Mouse (Mus musculus) heart, embryonic 15.5 days (tissue): ENCODE results near the gene Stat1. TPM values are rescaled to one million over a fixed set of nuclear protein-coding genes. Genes with fewer than 3 reads are reported as not detected.

ENCODE experiments used
- ATAC-seq: fragments of 200-750 bp; cut with Nextera tagmentation; replicated peaks from 2 replicates; pipeline ENCODE4 v1.8.0; 2017; ENCODE audit warnings: low read depth, moderate TSS enrichment; ENCODE audit not compliant: insufficient number of reproducible peaks, insufficient read depth, low FRiP score
- H3K27ac ChIP-seq: fragments of 300-500 bp; sonication (generic); 2 replicates; pipeline ENCODE4 v1.5.1; 2015; ENCODE audit warnings: mild to moderate bottlenecking, inconsistent platforms
- H3K27me3 ChIP-seq: fragments of 300-500 bp; sonication (generic); 2 replicates; pipeline ENCODE4 v1.6.1; 2015; ENCODE audit warnings: inconsistent platforms
- H3K36me3 ChIP-seq: fragments of 300-500 bp; sonication (generic); 2 replicates; pipeline ENCODE4 v1.6.1; 2015; ENCODE audit warnings: mild to moderate bottlenecking, inconsistent platforms
- H3K4me1 ChIP-seq: fragments of 300-500 bp; sonication (generic); replicated peaks from 2 replicates; pipeline ENCODE4 v1.6.1; 2015; ENCODE audit warnings: inconsistent platforms
- H3K4me2 ChIP-seq: fragments of 300-500 bp; sonication (generic); 2 replicates; pipeline ENCODE4 v1.6.1; 2015; ENCODE audit warnings: inconsistent platforms, mild to moderate bottlenecking, moderate library complexity
- H3K4me3 ChIP-seq: fragments of 300-500 bp; sonication (generic); 2 replicates; pipeline ENCODE4 v1.5.1; 2015; ENCODE audit warnings: mild to moderate bottlenecking, inconsistent platforms
- H3K9ac ChIP-seq: fragments of 300-500 bp; sonication (generic); 2 replicates; pipeline ENCODE4 v1.6.1; 2015; ENCODE audit warnings: mild to moderate bottlenecking, inconsistent platforms
- H3K9me3 ChIP-seq: fragments of 300-500 bp; sonication (generic); replicated peaks from 2 replicates; pipeline ENCODE4 v1.6.1; 2016; ENCODE audit warnings: inconsistent platforms
- WGBS: fragments of 180-500 bp; shearing (Covaris S2); methylation state at CpG from one replicate; pipeline ENCODE4 v1.1.7; 2015; ENCODE audit warnings: mixed read lengths; 5-methylcytosine and 5-hydroxymethylcytosine counted together
- polyA plus RNA-seq: library from polyadenylated mRNA; unstranded; fragments of >200 nt; fragmentation: Nextera tagmentation; extraction: Ambion mirVana; gene quantifications from 2 replicates; pipeline ENCODE4 v1.2.1, GENCODE M21; 2015

Gene Stat1
- polyA plus RNA-seq, 1 experiment from 2014 or later: 23.6 TPM

- Histone ChIP-seq H3K27ac (peak overlapping the region; percentile 80; the same call in 1 of the 2 replicates), H3K9ac (no peak overlapping the region), H3K36me3 (0 out of 2 replicates have a peak, but pooled peaks cover 6% of the 10 kb centered on the region), H3K4me1 (peaks cover 36% of the 10 kb centered on the region), H3K4me2 (no peak overlapping the region), H3K9me3 (no peaks in the 10 kb centered on the region), H3K4me3 (no peak overlapping the region), H3K27me3 (no peaks in the 10 kb centered on the region)
- no peak for ATAC-seq
- 60% methylated on average over 7 of the region's 7 CpGs for WGBS
These were observed 29.5 kb downstream of the Stat1 start for GRCm38 (mm10) chr1:52148696-52149095.

DNA sequence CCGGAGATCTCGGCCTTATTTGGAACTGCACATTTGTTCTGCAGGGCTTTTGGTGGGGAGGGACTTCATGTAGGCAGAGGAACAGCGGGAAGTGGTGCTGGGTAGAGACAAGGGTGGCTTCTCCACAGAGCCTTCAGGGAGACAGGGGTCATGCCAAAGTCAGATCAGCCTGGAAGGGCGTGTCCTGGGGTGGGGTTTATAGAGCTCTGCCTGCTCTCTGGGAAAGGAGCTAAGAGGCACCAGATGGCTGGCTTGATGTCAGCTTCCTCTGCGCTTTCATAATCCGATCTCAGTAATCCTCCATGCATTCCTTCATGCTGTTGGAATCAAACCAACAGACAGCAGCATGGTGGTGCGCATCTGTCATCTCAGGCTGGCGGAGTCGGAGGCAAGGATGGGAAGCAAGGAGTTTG is 30.7 kb downstream of the Stat1 start:
- peak; percentile 27; the same call in 1 of the 2 replicates for ATAC-seq

GRCm38 (mm10) chr1:52150676-52151075 is 31.4 kb downstream of the Stat1 start:
- peak; percentile 76 for ATAC-seq
- Histone ChIP-seq H3K4me3 (no peak overlapping the region), H3K27ac (peak overlapping the region; percentile 80), H3K9me3 (no peaks in the 10 kb centered on the region), H3K9ac (no peak overlapping the region), H3K4me2 (no peak overlapping the region), H3K36me3 (peaks cover 4% of the 10 kb centered on the region; the same call in 1 of the 2 replicates), H3K27me3 (no peaks in the 10 kb centered on the region), H3K4me1 (peaks cover 36% of the 10 kb centered on the region)
- 28% methylated on average over 11 of the region's 11 CpGs for whole genome bisulfite sequencing

More for the DNA sequence above, 30.7 kb downstream of the Stat1 start:
- Histone ChIP-seq H3K27ac (peak overlapping the region; percentile 80), H3K4me1 (peaks cover 36% of the 10 kb centered on the region), H3K4me2 (peak overlapping the region; percentile 21; the same call in 1 of the 2 replicates), H3K36me3 (no peaks in the 10 kb centered on the region), H3K4me3 (no peak overlapping the region), H3K27me3 (no peaks in the 10 kb centered on the region), H3K9me3 (no peaks in the 10 kb centered on the region), H3K9ac (no peak overlapping the region)
- WGBS: 42% methylated on average over 9 of the region's 9 CpGs

- Histone ChIP-seq H3K27me3 (no peaks in the 10 kb centered on the region), H3K4me3 (no peak overlapping the region), H3K36me3 (peaks cover 9% of the 10 kb centered on the region), H3K9ac (no peak overlapping the region), H3K4me2 (no peak overlapping the region), H3K27ac (peak overlapping the region; percentile 80), H3K4me1 (peaks cover 36% of the 10 kb centered on the region), H3K9me3 (no peaks in the 10 kb centered on the region)
- no peak for ATAC-seq
- WGBS: 94% methylated on average over 5 of the region's 5 CpGs
These were observed 31.9 kb downstream of the Stat1 start for GRCm38 (mm10) chr1:52151166-52151565.

DNA sequence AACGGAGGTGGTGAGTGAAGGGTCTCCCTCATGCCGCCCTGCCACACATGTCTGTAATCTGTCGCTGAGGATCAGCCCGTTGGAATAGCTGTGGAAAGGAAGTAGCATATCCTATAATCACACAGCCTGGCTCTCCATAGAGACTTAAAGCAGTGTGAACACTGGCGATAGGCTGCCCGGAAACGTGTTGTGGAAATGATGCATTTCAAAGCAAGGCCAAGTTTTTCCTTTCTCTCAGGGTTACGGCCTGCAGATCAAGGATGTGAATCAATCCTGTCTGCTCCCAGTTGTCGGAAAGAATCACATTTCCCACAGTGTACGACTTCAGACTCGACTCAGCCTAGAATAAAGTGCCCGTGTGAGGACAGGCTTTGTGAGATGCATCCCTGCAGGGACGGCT is 33.1 kb downstream of the Stat1 start:
- H3K4me1 ChIP-seq: peaks cover 36% of the 10 kb centered on the region
- WGBS: 56% methylated on average over 13 of the region's 13 CpGs
- no peaks in the 10 kb centered on the region for H3K27me3 ChIP-seq
- H3K27ac ChIP-seq: peak overlapping the region; percentile 60
- H3K9me3 ChIP-seq: no peaks in the 10 kb centered on the region
- ATAC-seq: peak; percentile 51; the same call in 1 of the 2 replicates
- H3K36me3 ChIP-seq: peaks cover 20% of the 10 kb centered on the region
- no peak overlapping the region for H3K4me3 ChIP-seq
- no peak overlapping the region for H3K4me2 ChIP-seq
- no peak overlapping the region for H3K9ac ChIP-seq

GRCm38 (mm10) chr1:52152936-52153335 is 33.7 kb downstream of the Stat1 start:
- ATAC-seq: no peak
- H3K4me3 ChIP-seq: no peak overlapping the region
- peaks cover 33% of the 10 kb centered on the region for H3K4me1 ChIP-seq
- H3K27ac ChIP-seq: peak overlapping the region; percentile 60
- peaks cover 25% of the 10 kb centered on the region for H3K36me3 ChIP-seq
- no peak overlapping the region for H3K9ac ChIP-seq
- H3K27me3 ChIP-seq: no peaks in the 10 kb centered on the region
- no peaks in the 10 kb centered on the region for H3K9me3 ChIP-seq
- no peak overlapping the region for H3K4me2 ChIP-seq
- WGBS: 35% methylated on average over 3 of the region's 3 CpGs

GRCm38 (mm10) chr1:52154890-52155289 is 35.6 kb downstream of the Stat1 start:
- Histone ChIP-seq H3K4me1 (peaks cover 19% of the 10 kb centered on the region), H3K4me2 (no peak overlapping the region), H3K36me3 (peaks cover 34% of the 10 kb centered on the region), H3K9me3 (no peaks in the 10 kb centered on the region), H3K27me3 (no peaks in the 10 kb centered on the region), H3K4me3 (no peak overlapping the region), H3K9ac (no peak overlapping the region), H3K27ac (no peak overlapping the region)
- no peak for ATAC-seq
- 88% methylated on average over 8 of the region's 8 CpGs for WGBS

DNA sequence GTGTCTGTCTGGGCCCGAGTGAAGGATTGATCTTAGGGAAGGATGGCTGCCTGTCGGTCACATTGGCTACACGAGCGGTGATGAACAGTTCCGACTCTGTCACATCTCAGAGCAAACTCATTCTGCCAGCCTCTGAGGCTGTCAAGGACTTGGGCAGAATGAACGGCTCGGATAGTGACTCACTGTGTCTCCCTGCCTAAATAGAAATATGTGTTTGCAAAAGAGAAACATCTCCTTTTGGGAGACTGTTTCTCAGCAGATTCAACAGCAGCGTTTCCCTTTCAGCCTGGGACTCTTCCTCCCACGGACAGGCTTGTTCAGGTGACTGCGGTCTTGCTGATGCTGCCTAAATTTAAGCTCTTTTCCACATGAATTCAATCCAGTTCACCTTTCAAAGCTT is 37.1 kb downstream of the Stat1 start:
- Histone ChIP-seq H3K27me3 (no peaks in the 10 kb centered on the region), H3K4me3 (no peak overlapping the region), H3K4me2 (no peak overlapping the region), H3K9ac (no peak overlapping the region), H3K27ac (no peak overlapping the region), H3K36me3 (peaks cover 38% of the 10 kb centered on the region), H3K9me3 (no peaks in the 10 kb centered on the region), H3K4me1 (peaks cover 5% of the 10 kb centered on the region; the same call in 1 of the 2 replicates)
- 85% methylated on average over 10 of the region's 10 CpGs for WGBS
- ATAC-seq: no peak

DNA sequence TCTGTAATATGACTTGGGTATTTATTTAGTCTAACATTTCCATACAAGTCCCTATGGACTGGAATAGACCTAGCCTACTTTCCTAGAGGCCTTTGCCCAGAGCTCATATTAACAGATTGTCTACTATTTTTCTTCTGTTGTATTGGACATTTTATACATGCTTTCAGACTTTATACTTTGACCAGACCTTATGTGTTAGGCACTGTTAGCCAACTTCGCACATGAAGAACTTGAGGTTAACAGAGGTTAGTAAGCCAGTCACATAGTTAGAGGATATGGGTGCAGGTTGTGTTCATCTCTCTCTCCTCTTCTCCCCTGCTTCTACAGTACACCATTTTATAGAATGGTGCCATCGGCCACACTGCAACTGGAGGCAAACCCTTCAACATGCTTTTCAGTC is 38.8 kb downstream of the Stat1 start:
- ATAC-seq: no peak
- Histone ChIP-seq H3K27me3 (no peaks in the 10 kb centered on the region), H3K4me3 (no peak overlapping the region), H3K4me1 (peaks cover under 1% of the 10 kb centered on the region; the same call in 1 of the 2 replicates), H3K4me2 (no peak overlapping the region), H3K36me3 (peaks cover 41% of the 10 kb centered on the region), H3K27ac (no peak overlapping the region), H3K9me3 (no peaks in the 10 kb centered on the region), H3K9ac (no peak overlapping the region)
- 93% methylated on average over 2 of the region's 2 CpGs for WGBS

GRCm38 (mm10) chr1:52158490-52159381 is 39.5 kb downstream of the Stat1 start:
- ATAC-seq: no peak
- Histone ChIP-seq H3K9ac (no peak overlapping the region), H3K4me1 (no peaks in the 10 kb centered on the region), H3K4me3 (no peak overlapping the region), H3K9me3 (no peaks in the 10 kb centered on the region), H3K36me3 (peaks cover 41% of the 10 kb centered on the region), H3K4me2 (no peak overlapping the region), H3K27ac (no peak overlapping the region), H3K27me3 (no peaks in the 10 kb centered on the region)
- 71% methylated on average over 17 of the region's 17 CpGs for whole genome bisulfite sequencing

DNA sequence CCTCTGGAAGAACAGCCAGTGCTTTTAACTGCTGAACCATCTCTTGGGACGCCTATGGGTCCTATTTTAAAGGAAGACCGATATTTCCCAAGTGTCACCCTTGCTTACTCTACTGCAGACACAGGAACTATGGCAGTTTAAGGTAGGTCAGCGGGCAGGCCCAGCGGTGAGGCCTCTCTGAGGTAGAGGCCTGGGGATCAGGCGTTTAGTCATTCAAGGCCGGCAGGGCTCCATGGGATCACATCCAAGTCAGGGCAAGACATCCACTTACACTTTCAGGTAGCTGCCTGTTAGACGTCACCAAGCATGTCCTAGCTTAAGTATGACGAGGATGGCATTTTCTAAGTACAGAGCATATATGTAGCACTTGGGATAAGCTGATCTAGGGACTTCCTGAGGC is 41.9 kb downstream of the Stat1 start:
- H3K4me3 ChIP-seq: no peak overlapping the region
- WGBS: 79% methylated on average over 8 of the region's 8 CpGs
- H3K27ac ChIP-seq: no peak overlapping the region
- H3K36me3 ChIP-seq: peaks cover 34% of the 10 kb centered on the region
- H3K4me2 ChIP-seq: no peak overlapping the region
- no peak for ATAC-seq
- no peaks in the 10 kb centered on the region for H3K9me3 ChIP-seq
- 0 out of 2 replicates have a peak, but pooled peaks cover 2% of the 10 kb centered on the region for H3K4me1 ChIP-seq
- no peaks in the 10 kb centered on the region for H3K27me3 ChIP-seq
- H3K9ac ChIP-seq: no peak overlapping the region
